Mouse (Mus musculus) liver, postnatal 0 days (tissue): ENCODE data around the gene Tango2.

ENCODE experiments used
- CTCF ChIP-seq: sonication (generic); IDR thresholded peaks from 2 replicates; pipeline ENCODE4 v1.5.1; 2016; ENCODE audit warnings: antibody characterized with exemption, low read depth
- EP300 ChIP-seq: IDR thresholded peaks from 2 replicates; pipeline ENCODE4 v1.6.1; 2016; ENCODE audit warnings: antibody characterized with exemption, low read depth, mild to moderate bottlenecking

DNA sequence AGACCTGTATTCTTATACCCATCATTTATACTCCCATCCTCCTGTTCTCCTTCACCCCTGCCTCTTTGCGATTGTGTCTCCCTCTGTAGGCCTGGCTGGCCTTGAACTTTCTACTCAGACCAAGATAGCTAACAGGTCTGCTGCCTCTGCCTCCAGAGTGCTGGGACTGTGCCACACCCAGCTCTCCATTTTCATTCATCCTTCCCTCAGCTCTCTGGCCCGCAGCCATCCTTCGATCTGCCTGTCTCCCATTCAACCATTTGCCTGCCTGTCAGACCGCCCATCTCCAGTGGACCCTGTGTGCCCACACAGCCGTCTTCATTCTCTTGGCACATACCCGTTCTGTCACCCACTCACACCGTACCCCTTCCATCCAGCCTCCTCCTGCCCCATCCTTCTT lies 36.3 kb upstream of the Tango2 start:
- no peak for TF ChIP-seq CTCF
- TF ChIP-seq EP300: no peak
